Mouse (Mus musculus): ENCODE results near the gene Fam167b. TPM values are rescaled to one million over a fixed set of nuclear protein-coding genes. Genes with fewer than 3 reads are reported as not detected.

Fam167b gene
- total RNA-seq (2017): not detected in 2 replicates

- ATAC-seq (replicated peaks; ENCODE audit: low read depth, poor library complexity, severe bottlenecking): no peak
Observed at GRCm38 (mm10) chr4:129578466-129578865, at the start of gene Fam167b. Gene Fam167b (minus strand): TSS chr4:129578549.

- no peak for ATAC-seq (replicated peaks; ENCODE audit: low read depth, poor library complexity, severe bottlenecking)
Observed at GRCm38 (mm10) chr4:129626035-129626434, 47.7 kb upstream of the Fam167b start.

- no peak for ATAC-seq (replicated peaks; ENCODE audit: low read depth, poor library complexity, severe bottlenecking)
Observed at GRCm38 (mm10) chr4:129625496-129625895, 47.1 kb upstream of the Fam167b start.

- ATAC-seq (replicated peaks; ENCODE audit: low read depth, poor library complexity, severe bottlenecking): peak; percentile 59
Observed at GRCm38 (mm10) chr4:129625029-129625370, 46.7 kb upstream of the Fam167b start.

- peak; percentile 91 for ATAC-seq (replicated peaks; ENCODE audit: low read depth, poor library complexity, severe bottlenecking)
Observed at GRCm38 (mm10) chr4:129624281-129625028, 46.1 kb upstream of the Fam167b start.

- peak; percentile 8 for ATAC-seq (replicated peaks; ENCODE audit: low read depth, poor library complexity, severe bottlenecking)
Observed at GRCm38 (mm10) chr4:129623681-129624091, 45.3 kb upstream of the Fam167b start, which contains the start of gene Ccdc28b. Gene Ccdc28b (minus strand): TSS chr4:129623947.

- ATAC-seq (replicated peaks; ENCODE audit: low read depth, poor library complexity, severe bottlenecking): no peak
Observed at GRCm38 (mm10) chr4:129622803-129623535, 44.6 kb upstream of the Fam167b start.

- ATAC-seq (replicated peaks; ENCODE audit: low read depth, poor library complexity, severe bottlenecking): no peak
Observed at GRCm38 (mm10) chr4:129622120-129622802, 43.9 kb upstream of the Fam167b start.

GRCm38 (mm10) chr4:129621283-129621841 is 43.0 kb upstream of the Fam167b start:
- no peak for ATAC-seq (replicated peaks; ENCODE audit: low read depth, poor library complexity, severe bottlenecking)

GRCm38 (mm10) chr4:129620419-129621282 is 42.3 kb upstream of the Fam167b start:
- ATAC-seq (replicated peaks; ENCODE audit: low read depth, poor library complexity, severe bottlenecking): no peak

GRCm38 (mm10) chr4:129618786-129619691 is 40.7 kb upstream of the Fam167b start, which contains the start of gene Iqcc:
Gene Iqcc (minus strand): TSS chr4:129619099.
- peak; percentile 85 for ATAC-seq (replicated peaks; ENCODE audit: low read depth, poor library complexity, severe bottlenecking)

GRCm38 (mm10) chr4:129618031-129618430 is 39.7 kb upstream of the Fam167b start:
- ATAC-seq (replicated peaks; ENCODE audit: low read depth, poor library complexity, severe bottlenecking): no peak

- ATAC-seq (replicated peaks; ENCODE audit: low read depth, poor library complexity, severe bottlenecking): no peak
Observed at GRCm38 (mm10) chr4:129617121-129617641, 38.8 kb upstream of the Fam167b start.

- no peak for ATAC-seq (replicated peaks; ENCODE audit: low read depth, poor library complexity, severe bottlenecking)
Observed at GRCm38 (mm10) chr4:129616631-129617030, 38.3 kb upstream of the Fam167b start.

- ATAC-seq (replicated peaks; ENCODE audit: low read depth, poor library complexity, severe bottlenecking): no peak
Observed at GRCm38 (mm10) chr4:129615801-129616290, 37.5 kb upstream of the Fam167b start.

GRCm38 (mm10) chr4:129614093-129614492 is 35.7 kb upstream of the Fam167b start, which contains the start of gene Dcdc2b:
Gene Dcdc2b (minus strand): TSS chr4:129614257.
- no peak for ATAC-seq (replicated peaks; ENCODE audit: low read depth, poor library complexity, severe bottlenecking)

- no peak for ATAC-seq (replicated peaks; ENCODE audit: low read depth, poor library complexity, severe bottlenecking)
Observed at GRCm38 (mm10) chr4:129610472-129610871, 32.1 kb upstream of the Fam167b start.

GRCm38 (mm10) chr4:129610026-129610425 is 31.7 kb upstream of the Fam167b start:
- no peak for ATAC-seq (replicated peaks; ENCODE audit: low read depth, poor library complexity, severe bottlenecking)
